Mouse (Mus musculus) spleen, adult 2 months (tissue): Measurements from ENCODE around the gene Gm10273. TPM values are rescaled to one million over a fixed set of nuclear protein-coding genes. Genes with fewer than 3 reads are reported as not detected.

Experiments
- DNase-seq, 2 experiments: peaks; one replicate each; pipeline versions ENCODE4 v3.0.0 to v3.0.0-alpha.2; 2012 to 2021; ENCODE audit warnings: low spot score in 2 of 2, low read depth in 1 of 2
- H3K27ac ChIP-seq: fragments of 200-500 bp; 2 replicates; pipeline ENCODE4 v1.5.1; 2012; ENCODE audit warnings: low read length, inconsistent platforms; ENCODE audit not compliant: insufficient read depth
- H3K27me3 ChIP-seq: fragments of 200-500 bp; 2 replicates; pipeline ENCODE4 v1.6.1; 2012; ENCODE audit warnings: mild to moderate bottlenecking, moderate library complexity, low read length, inconsistent platforms; ENCODE audit not compliant: control insufficient read depth, insufficient read depth
- H3K36me3 ChIP-seq: fragments of 200-500 bp; 2 replicates; pipeline ENCODE4 v1.6.1; 2012; ENCODE audit warnings: mild to moderate bottlenecking, low read length, inconsistent platforms; ENCODE audit not compliant: control insufficient read depth, insufficient read depth
- H3K4me1 ChIP-seq: fragments of 200-500 bp; 2 replicates; pipeline ENCODE4 v1.6.1; 2011; ENCODE audit warnings: inconsistent platforms; ENCODE audit not compliant: control insufficient read depth, insufficient read depth, insufficient read length
- H3K4me3 ChIP-seq: fragments of 200-500 bp; 2 replicates; pipeline ENCODE4 v1.5.1; 2011; ENCODE audit warnings: mild to moderate bottlenecking, inconsistent platforms; ENCODE audit not compliant: insufficient read depth, insufficient read length; ENCODE audit errors: extremely low read depth
- CTCF ChIP-seq: fragments of 200-500 bp; IDR thresholded peaks from 2 replicates; pipeline ENCODE4 v1.5.1; 2011; ENCODE audit warnings: mild to moderate bottlenecking, inconsistent platforms; ENCODE audit not compliant: insufficient read depth, insufficient read length, insufficient replicate concordance; ENCODE audit errors: extremely low read depth
- POLR2A ChIP-seq: fragments of 200-500 bp; IDR thresholded peaks from 2 replicates; pipeline ENCODE4 v1.6.1; 2011; ENCODE audit warnings: low read depth, low read length, inconsistent platforms
- WGBS: fragments of 180-500 bp; shearing (Covaris S2); methylation state at CpG from one replicate; pipeline ENCODE4 v1.1.7; 2018; 5-methylcytosine and 5-hydroxymethylcytosine counted together
- polyA plus RNA-seq: library from polyadenylated mRNA; depleted of rRNA; stranded (reverse); fragments of >200 nt; gene quantifications from 2 replicates; pipeline ENCODE4 v1.2.3, GENCODE M21; 2012; rRNA removed

The Gm10273 gene
- polyA plus RNA-seq, 1 experiment: 1.7 TPM

DNA sequence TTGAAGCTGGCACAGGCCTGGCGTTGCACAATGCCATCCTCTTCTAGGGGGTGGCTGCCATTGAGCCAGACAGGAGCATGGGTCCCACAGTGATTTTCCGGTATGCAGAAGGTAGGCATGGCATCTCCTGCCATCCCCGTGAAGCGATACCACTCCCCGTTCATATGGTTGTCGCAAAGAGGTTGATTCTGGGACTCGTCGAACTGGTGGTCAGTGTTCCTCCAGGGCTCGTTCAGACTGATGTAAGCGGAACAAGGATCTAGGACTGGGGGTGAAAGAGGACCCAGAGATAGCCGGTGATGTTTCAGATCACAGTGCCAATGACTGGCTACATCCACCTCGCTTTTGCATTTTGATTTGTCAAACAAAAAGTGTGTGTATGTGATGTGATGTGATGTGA is 43.2 kb downstream of the Gm10273 start:
- no peaks in the 10 kb centered on the region for H3K36me3 ChIP-seq
- H3K27ac ChIP-seq: no peak overlapping the region
- no peaks in the 10 kb centered on the region for H3K4me1 ChIP-seq
- no peak for DNase-seq
- H3K4me3 ChIP-seq: no peak overlapping the region
- no peak for TF ChIP-seq CTCF
- WGBS: 93% methylated on average over 12 of the region's 12 CpGs
- no peaks in the 10 kb centered on the region for H3K27me3 ChIP-seq

DNA sequence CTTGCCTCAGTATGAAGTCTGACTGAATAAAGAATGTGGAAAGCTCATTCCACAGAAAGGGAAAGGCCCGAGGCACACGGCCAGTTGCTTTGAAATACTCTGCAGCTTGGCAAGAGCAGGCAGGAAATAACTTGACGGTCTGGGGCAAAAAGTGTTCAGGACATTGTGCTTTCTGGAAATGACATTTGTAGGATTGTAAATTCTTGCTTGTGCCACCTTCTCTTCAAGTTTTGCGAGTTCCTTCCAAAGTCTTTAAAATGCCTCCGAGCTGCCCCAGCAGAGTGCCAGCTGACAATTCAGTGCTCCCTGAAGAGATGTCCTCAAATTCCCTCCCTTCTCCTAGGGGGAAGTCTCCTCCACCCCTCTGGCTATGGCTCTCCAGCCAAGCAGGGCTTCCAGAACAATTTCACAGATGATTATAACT is 44.1 kb downstream of the Gm10273 start:
- TF ChIP-seq CTCF (no peak), POLR2A (no peak)
- H3K4me1 ChIP-seq: no peaks in the 10 kb centered on the region
- H3K36me3 ChIP-seq: no peaks in the 10 kb centered on the region
- no peak overlapping the region for H3K4me3 ChIP-seq
- no peaks in the 10 kb centered on the region for H3K27me3 ChIP-seq
- H3K27ac ChIP-seq: peak overlapping the region; percentile 41; the same call in 1 of the 2 replicates
- WGBS: 65% methylated on average over 5 of the region's 5 CpGs
- DNase-seq: no peak

DNA sequence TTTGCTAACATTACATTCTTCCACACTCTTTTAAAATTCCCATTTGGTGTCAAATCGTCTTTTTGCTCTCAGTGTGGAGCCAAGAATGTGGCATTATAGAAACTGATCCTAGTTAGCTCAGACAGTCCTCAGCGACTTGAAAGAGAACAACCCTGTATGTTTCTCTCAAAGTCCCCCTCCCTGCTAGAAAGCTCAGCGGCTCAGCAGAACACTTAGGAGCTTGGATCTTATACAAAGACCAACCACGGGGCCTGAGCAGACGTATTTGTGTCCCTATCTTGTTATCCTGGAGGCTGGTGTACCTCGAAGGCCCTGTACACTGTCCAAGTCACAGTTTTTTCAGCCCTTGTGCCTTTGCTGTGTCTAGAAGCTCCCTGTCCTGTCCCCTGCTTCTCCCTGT is 44.7 kb downstream of the Gm10273 start:
- no peak for DNase-seq
- WGBS: 75% methylated on average over 6 of the region's 6 CpGs
- Histone ChIP-seq H3K27ac (0 out of 2 replicates have a peak overlapping the region, but pooled peaks have one; percentile 17), H3K36me3 (no peaks in the 10 kb centered on the region), H3K4me1 (no peaks in the 10 kb centered on the region), H3K27me3 (no peaks in the 10 kb centered on the region), H3K4me3 (no peak overlapping the region)
- no peak for TF ChIP-seq POLR2A
- TF ChIP-seq CTCF: no peak

DNA sequence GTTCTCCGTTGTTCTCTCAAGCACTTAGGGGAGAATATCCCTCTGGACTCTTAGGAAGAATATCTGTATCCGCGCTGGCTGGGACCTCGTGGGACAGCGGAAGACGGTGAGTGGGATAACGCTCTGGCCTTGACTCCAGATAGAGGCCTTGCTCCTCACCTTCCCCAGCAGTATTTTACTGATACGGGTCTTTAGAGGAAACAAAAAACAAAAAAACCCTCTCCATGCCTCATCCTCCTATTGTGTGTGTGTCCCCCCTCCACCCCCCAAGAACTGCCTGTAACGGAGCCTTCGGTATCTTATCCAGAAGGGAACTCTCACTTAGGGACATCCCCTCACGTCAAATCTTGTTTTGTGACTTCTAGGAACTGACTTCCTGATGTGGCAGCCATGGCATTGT is 46.3 kb downstream of the Gm10273 start, which contains the start of gene Oit3:
Gene Oit3, minus strand, starts transcription at position 44 of the 400 bp plus-strand sequence.
- Histone ChIP-seq H3K27ac (no peak within 1 kb of the TSS), H3K27me3 (no peaks in the 10 kb centered on the region), H3K4me3 (no peak within 1 kb of the TSS), H3K36me3 (no peaks in the 10 kb centered on the region), H3K4me1 (no peaks in the 10 kb centered on the region)
- WGBS: 72% methylated on average over 11 of the region's 11 CpGs
- DNase-seq: no peak
- TF ChIP-seq POLR2A (no peak), CTCF (no peak)

DNA sequence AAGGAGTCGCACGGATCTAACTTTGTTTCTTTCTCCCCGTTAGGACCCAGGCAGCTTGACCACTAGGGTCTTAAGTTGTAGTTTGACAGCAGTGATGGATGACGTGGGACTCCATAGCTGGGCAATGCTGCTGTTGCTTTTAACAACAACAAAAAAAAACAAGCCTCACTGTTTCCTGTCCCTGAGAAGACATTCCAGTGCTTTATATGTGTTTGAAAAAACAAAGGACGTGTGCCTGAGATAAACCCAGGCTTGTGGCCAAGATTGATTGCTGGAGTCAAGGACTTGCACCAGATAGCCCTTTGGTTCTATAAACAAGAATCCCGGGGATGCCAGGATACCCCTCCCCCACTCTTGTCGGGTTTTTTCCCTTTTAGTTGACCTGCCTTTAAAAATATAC is 47.8 kb downstream of the Gm10273 start:
- Histone ChIP-seq H3K27ac (no peak overlapping the region), H3K4me1 (no peaks in the 10 kb centered on the region), H3K36me3 (no peaks in the 10 kb centered on the region), H3K27me3 (no peaks in the 10 kb centered on the region), H3K4me3 (no peak overlapping the region)
- no peak for DNase-seq
- TF ChIP-seq POLR2A (no peak), CTCF (no peak)
- 31% methylated on average over 7 of the region's 7 CpGs for WGBS

DNA sequence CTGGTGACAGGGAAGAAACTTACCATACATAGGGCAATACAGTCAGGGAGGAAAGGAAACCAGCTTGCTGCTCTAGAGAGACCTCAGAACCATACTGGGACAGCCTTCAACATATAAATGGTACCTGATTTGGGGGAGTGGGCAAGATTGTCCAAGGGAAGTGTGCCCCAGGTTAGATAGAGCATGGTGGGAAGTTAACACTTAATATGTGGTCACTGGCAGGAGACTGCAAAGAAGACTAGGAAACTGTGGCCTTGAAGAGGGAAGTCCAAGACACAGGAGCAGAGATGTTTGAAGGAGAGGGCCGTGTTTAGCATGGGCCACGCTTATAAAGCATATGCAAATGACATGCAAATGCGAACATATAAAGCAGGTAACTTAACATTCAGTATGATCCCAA is 48.7 kb downstream of the Gm10273 start:
- no peak overlapping the region for H3K27ac ChIP-seq
- no peaks in the 10 kb centered on the region for H3K27me3 ChIP-seq
- H3K4me3 ChIP-seq: no peak overlapping the region
- H3K36me3 ChIP-seq: no peaks in the 10 kb centered on the region
- WGBS: 39% methylated on average over 3 of the region's 3 CpGs
- H3K4me1 ChIP-seq: no peaks in the 10 kb centered on the region
- TF ChIP-seq POLR2A (no peak), CTCF (no peak)
- DNase-seq: no peak

DNA sequence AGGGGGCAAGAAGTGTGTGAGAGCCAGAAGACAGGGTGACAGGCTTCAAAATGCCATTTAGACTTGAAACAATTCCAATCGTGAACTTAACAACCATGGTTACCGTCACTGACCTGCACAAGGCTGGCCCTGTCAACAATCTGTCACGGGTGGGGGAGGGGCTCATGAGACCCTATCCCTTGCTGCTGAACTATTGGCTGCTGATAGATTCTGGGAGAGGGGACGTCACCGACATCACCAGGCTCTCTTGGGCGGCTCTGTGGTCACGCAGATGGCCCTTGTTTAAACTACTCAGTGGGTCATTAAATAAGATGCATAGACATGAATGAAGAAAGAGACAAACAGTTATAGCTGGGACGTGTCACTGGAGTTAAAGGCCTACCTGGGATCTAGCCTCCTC is 49.2 kb downstream of the Gm10273 start:
- no peak for TF ChIP-seq POLR2A
- no peak for TF ChIP-seq CTCF
- no peaks in the 10 kb centered on the region for H3K4me1 ChIP-seq

More for the DNA sequence above, 49.2 kb downstream of the Gm10273 start:
- Histone ChIP-seq H3K4me3 (no peak overlapping the region), H3K27ac (no peak overlapping the region), H3K27me3 (no peaks in the 10 kb centered on the region), H3K36me3 (no peaks in the 10 kb centered on the region)
- WGBS: 67% methylated on average over 8 of the region's 8 CpGs
- DNase-seq: no peak

Other genes with a start within 250 kb of the Gm10273 start
- 1.4 and 2.0 TPM in 2 replicates for gene Sept10, start 173.8 kb upstream of the Gm10273 start, polyA plus RNA-seq
- gene Sowahc, start 173.7 kb upstream of the Gm10273 start, polyA plus RNA-seq: 2.5 and 3.4 TPM in 2 replicates
- gene P4ha1, start 72.3 kb upstream of the Gm10273 start, polyA plus RNA-seq: 5.3 and 7.1 TPM in 2 replicates
- not detected in 2 replicates for gene Pla2g12b, start 8.0 kb downstream of the Gm10273 start, polyA plus RNA-seq
- 4.7 and 5.2 TPM in 2 replicates for gene Oit3, start 46.1 kb downstream of the Gm10273 start, polyA plus RNA-seq
- gene Gm10322, start 220.4 kb downstream of the Gm10273 start, polyA plus RNA-seq: not detected in 2 replicates
- 5.3 and 6.6 TPM in 2 replicates for gene Mcu, start 221.1 kb downstream of the Gm10273 start, polyA plus RNA-seq